Mouse (Mus musculus): Measurements from ENCODE around the gene Trappc4. TPM values are rescaled to one million over a fixed set of nuclear protein-coding genes. Genes with fewer than 3 reads are reported as not detected.

Trappc4 gene
- 10 to 100 TPM; 50.5 to 56.7 TPM for total RNA-seq (2023)

DNA sequence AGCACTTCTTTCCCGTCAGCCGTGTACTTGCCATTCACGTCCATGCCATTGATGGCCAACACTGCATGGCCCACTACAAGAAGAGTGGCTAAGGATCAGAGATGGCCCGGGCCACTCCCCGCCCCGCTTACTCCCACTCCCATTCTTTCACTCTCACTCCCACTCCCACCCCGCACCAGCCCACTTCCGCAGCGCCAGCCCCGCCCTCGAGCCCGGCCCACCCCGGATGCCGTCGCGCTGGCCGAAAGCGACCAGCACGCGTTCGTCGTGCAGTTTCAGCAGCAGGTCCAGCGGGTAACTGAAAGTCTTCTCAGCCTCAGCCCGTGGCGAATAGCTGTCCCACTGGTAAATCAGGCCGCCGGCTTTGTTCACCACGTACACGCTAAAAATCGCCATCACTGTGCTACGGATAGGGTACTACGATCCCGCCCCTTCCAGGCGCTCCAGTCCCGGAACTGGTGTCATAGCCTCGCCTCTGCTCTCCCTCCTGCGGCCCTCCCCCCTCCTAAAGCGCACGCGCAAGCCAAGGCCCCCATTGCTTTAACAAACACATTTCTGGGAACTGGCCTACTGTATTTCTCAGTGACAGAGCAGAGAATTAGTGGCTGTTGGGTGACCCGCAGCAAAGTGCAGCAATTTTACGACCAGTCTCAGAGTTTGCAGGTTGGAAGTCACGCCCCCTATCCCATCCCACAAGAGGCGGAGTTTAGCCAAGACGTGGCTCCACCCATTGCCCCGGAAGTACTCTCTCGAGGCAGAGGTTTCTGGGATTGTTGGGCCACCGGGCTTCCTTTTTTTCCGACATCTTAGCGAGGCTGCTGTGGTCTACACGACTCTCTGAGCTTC, at the start of gene Trappc4, which contains the start of gene Rps25:
Gene Trappc4 (minus strand): TSS at position 695 of the 846 bp plus-strand sequence.
Gene Rps25 (plus strand): TSS at position 234 of the 846 bp plus-strand sequence.

DNA sequence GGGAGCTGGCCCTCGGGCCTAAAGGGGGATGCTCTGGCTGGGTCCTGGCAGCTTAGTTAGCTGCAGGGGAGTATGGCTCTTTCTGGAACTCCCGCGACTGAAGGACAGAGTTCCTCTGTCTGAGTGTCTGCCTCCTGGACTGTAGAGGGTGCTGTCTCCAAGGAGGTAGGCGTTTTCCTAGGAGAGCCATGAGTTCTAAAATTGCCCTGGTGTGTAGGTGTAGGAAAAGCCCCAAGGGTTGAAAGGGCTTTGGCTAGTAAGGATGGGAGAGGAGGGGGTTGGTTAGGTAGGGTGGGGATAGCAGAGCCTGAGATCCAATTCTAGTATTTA, 47.5 kb upstream of the Trappc4 start, which contains the start of gene Upk2:
Gene Upk2 (minus strand): TSS at position 86 of the 330 bp plus-strand sequence.

DNA sequence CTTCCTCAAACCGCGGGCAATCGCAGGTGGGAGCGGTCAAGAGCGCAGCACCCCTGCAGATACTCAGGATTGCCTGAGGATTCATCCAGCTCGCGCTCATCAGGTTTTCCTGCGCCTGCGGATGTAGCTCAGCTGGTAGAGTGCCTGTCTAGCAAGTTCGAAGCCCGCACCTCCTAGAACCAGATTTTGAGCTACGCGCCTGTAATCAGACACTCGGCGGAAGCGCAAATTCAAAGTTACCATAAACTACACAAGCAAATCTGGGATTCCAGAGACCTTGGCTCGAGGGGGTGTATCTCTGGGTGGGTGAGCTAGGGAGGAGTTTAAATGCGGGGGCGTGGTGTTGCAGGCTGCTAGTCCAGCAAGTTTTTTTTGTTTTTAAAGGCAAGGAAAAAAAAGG, 33.6 kb upstream of the Trappc4 start, which contains the start of gene Foxr1:
Gene Foxr1 (minus strand): TSS at position 176 of the 400 bp plus-strand sequence.

DNA sequence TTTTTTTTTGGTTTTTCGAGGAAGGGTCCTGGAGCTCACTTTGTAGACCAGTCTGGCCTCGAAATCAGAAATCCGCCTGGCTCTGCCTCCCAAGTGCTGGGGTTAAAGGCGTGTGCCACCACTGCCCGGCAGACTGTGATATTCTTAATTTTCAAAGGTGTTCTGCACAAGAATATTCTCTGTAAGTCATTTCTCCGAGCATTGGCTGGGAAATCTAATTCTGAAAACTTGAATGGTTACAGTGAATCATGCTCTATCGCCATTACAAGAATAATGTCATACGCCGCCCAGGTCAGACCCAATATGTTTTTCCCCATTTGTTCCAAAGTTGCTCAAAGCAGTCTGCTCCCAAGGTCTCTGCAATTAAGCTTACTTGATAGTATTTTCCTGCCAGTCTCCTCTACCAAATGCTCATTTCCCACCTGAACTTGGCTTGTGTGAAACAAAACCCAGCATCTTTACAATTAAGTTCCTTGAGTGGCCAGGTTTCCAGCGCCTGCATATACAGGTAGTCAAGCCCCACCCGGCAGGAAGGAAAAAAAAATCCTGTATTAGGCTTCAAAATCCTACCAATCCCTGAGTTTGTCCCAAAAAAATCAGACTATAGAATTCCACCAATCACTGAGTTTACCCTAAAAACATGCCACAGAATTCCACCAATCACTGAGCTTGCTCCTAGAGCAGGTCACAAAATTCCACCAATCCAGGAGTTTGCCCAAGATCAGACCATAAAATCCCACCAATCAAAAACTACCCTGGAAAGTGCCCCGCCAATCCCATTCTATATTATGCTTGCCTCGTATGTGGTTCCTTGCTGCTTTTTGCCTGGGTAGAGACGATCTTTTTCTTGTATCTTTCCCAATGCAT, 11.4 kb upstream of the Trappc4 start, which contains the start of gene Ccdc84:
Gene Ccdc84 (minus strand): TSS at position 51 of the 867 bp plus-strand sequence.

DNA sequence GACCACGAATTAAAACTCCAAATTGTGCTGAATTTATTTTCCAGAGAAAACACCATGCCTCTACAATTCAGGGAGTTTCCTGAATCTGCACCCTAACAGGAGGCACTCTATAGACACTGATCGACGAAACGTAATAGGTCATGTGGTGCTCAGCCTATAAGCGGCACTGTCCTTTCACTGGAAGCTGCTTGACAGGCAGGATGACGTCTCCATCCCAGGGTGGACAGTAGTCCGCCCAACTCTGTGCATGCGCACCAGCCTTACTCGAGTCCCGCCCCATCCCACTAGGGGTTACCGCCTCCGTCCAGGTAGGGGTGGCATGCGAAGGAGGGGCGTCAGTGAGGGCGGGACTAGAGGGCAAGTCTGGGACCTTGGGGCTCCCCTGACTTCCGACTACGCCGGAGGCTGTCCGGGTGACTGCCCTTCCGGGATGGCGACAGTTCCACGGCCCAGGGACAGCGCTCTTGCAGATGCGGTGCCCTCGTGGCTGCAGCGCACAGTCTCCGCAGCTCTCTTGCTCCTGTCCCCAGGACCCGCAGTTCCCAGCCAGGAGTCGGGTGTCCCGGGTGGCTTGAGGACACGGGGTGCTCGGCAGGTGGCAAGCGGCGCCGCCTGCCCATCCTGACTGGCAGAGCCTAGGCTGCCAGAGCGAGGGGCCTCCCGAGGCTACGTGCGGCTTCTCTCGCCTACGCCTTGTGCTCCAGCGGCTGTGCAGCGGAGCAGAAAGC, 10.6 kb downstream of the Trappc4 start, which contains the start of gene Slc37a4:
Gene Slc37a4 (plus strand): TSS at position 169 of the 728 bp plus-strand sequence.

DNA sequence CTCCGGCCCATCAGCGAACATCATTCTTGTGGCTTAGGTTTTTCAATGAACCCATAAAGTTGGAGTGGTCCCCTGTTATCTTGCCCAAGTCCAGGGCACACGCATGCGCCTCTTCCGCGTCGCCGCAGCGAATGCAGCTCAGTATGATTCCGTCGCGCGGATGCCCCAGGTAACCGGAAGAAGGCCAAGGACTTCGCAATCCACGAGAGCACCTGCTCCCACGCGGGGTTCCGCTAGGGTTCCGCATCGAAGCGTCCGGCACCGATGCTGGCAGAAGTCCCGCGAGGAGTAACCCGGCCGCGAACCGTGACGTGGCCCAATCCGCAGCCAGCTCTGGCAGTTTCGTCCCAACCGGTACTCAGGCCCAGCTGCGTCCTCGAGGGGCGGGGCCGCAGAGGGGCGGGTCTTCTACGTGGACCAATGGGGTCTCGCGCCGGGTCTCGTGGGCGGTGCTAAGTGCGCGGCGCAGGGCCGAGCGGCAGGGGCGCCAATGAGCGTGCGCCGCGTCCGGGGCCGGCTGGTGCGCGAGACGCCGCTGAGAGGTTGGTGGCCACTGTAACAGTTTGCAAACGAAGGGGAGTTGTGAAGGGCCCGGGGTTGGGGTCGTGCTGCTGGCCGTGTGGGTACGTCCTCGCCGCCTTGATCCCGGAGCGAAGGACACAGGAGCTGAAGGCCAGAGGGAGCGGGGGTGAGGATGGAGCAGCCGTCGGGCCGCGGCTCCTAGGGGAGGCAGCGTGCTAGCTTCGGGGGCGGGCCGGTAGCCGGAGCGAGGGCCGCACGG, 28.2 kb downstream of the Trappc4 start, which contains the start of gene Hyou1:
Gene Hyou1 (plus strand): TSS at position 437 of the 781 bp plus-strand sequence.

DNA sequence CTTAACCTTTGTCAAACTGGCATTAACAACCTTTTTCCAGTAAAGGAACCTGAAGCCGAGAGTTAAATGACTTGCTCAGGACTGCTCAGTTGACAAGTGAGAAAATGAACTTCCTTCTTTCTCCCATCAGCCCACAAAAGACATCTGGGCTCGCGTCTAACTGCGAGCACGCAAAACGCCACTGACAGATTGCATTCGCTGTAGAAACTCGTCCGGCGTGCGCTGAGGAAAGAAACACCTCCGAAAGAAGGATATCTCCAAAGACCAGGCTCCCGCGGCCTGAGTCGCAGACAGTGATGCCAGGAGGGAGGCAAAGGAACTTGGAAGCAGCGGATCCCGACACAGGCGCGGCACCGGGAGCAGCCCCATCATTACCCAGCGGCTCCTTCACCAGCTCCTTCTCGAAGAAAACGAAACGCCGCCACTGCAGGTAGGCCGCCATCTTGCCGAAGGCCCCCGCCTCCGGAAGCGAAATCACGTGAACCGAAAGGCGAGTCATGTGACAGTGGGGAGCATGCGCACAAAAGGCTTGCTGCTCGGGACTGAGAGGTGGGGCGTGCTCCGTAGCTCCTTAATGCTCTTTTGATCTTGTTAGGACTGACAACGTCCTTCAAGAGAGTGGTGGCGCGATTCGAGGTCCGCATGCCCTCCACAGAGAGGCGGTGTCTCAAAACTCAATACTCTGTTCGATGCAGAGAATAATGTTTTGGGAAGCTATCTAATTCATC, 46.0 kb downstream of the Trappc4 start, which contains the start of gene Vps11:
Gene Vps11 (minus strand): TSS at position 481 of the 728 bp plus-strand sequence.

Other genes with a start within 250 kb of the Trappc4 start
- gene Cbl, start 173.6 kb downstream of the Trappc4 start, total RNA-seq (2023), result 100 to 1,000 TPM; 169 to 185 TPM
- gene Ccdc153, start 166.9 kb downstream of the Trappc4 start, total RNA-seq (2023), result not detected
- gene Pdzd3, start 156.1 kb downstream of the Trappc4 start, total RNA-seq (2023), result under 1 TPM in 1 of 2 experiments, not detected in 1; 0.50 TPM
- 1 to 10 TPM; 3.6 to 5.0 TPM for gene Nlrx1, start 139.0 kb downstream of the Trappc4 start, total RNA-seq (2023)
- under 1 TPM in 1 of 2 experiments, not detected in 1; 0.47 TPM for gene Abcg4, start 119.0 kb downstream of the Trappc4 start, total RNA-seq (2023)
- 10 to 100 TPM; 55.1 to 69.3 TPM for gene Hinfp, start 101.9 kb downstream of the Trappc4 start, total RNA-seq (2023)
- 10 to 100 TPM; 17.0 to 29.0 TPM for gene C2cd2l, start 87.3 kb downstream of the Trappc4 start, total RNA-seq (2023)
- 10 to 100 TPM in 1 of 2 experiments, 1 to 10 TPM in 1; 8.9 to 11.5 TPM for gene Dpagt1, start 81.6 kb downstream of the Trappc4 start, total RNA-seq (2023)
- gene H2afx, start 72.9 kb downstream of the Trappc4 start, total RNA-seq (2023), result 10 to 100 TPM; 37.5 to 58.5 TPM
- gene Hmbs, start 63.4 kb downstream of the Trappc4 start, total RNA-seq (2023), result 10 to 100 TPM; 18.0 to 24.2 TPM
- 10 to 100 TPM; 51.2 to 57.1 TPM for gene Vps11, start 45.9 kb downstream of the Trappc4 start, total RNA-seq (2023)
- gene Hyou1, start 28.1 kb downstream of the Trappc4 start, total RNA-seq (2023), result 10 to 100 TPM; 71.4 to 78.9 TPM
- gene Slc37a4, start 10.7 kb downstream of the Trappc4 start, total RNA-seq (2023), result 10 to 100 TPM; 16.4 to 18.4 TPM
- 1,000 to 10,000 TPM; 2,876 to 2,979 TPM for gene Rps25, start 461 bp downstream of the Trappc4 start, total RNA-seq (2023)
- 10 to 100 TPM; 33.1 to 41.6 TPM for gene Ccdc84, start 11.0 kb upstream of the Trappc4 start, total RNA-seq (2023)
- not detected for gene Foxr1, start 33.5 kb upstream of the Trappc4 start, total RNA-seq (2023)
- gene Upk2, start 47.4 kb upstream of the Trappc4 start, total RNA-seq (2023), result not detected
- gene Bcl9l, start 75.2 kb upstream of the Trappc4 start, total RNA-seq (2023), result 100 to 1,000 TPM; 207 to 232 TPM
- 10 to 100 TPM; 14.1 TPM for gene Cxcr5, start 154.3 kb upstream of the Trappc4 start, total RNA-seq (2023)
- 100 to 1,000 TPM; 214 to 236 TPM for gene Ddx6, start 197.3 kb upstream of the Trappc4 start, total RNA-seq (2023)

Data from T-cell, adult 66 days (primary cell).